Mouse (Mus musculus) liver, embryonic 16.5 days (tissue): ENCODE data around the gene Gm4175. TPM values are rescaled to one million over a fixed set of nuclear protein-coding genes. Genes with fewer than 3 reads are reported as not detected.
"Not testable (repeated sequence)": the region's sequence is repeated elsewhere in the genome, so short reads cannot be mapped to it uniquely, and the experiment has no call there.

Source experiments
- ATAC-seq: fragments of 200-750 bp; cut with Nextera tagmentation; 2 replicates; pipeline ENCODE4 v1.8.0; 2017; ENCODE audit warnings: low read depth, mild to moderate bottlenecking, moderate number of reproducible peaks, moderate library complexity
- H3K27ac ChIP-seq: fragments of 300-500 bp; sonication (generic); 2 replicates; pipeline ENCODE4 v1.5.1; 2014; ENCODE audit warnings: mild to moderate bottlenecking, low read length
- H3K27me3 ChIP-seq: fragments of 300-500 bp; sonication (generic); 2 replicates; pipeline ENCODE4 v1.6.1; 2014; ENCODE audit warnings: low read depth, low read length, mixed read lengths; ENCODE audit not compliant: control insufficient read depth, insufficient read depth
- H3K36me3 ChIP-seq: fragments of 300-500 bp; sonication (generic); 2 replicates; pipeline ENCODE4 v1.6.1; 2014; ENCODE audit warnings: mild to moderate bottlenecking; ENCODE audit not compliant: control insufficient read depth, insufficient read depth
- H3K4me1 ChIP-seq: fragments of 300-500 bp; sonication (generic); 2 replicates; pipeline ENCODE4 v1.6.1; 2014; ENCODE audit warnings: low read depth, low read length, mixed read lengths; ENCODE audit not compliant: control insufficient read depth
- H3K4me2 ChIP-seq: fragments of 300-500 bp; sonication (generic); 2 replicates; pipeline ENCODE4 v1.6.1; 2014; ENCODE audit warnings: low read depth, low read length, mixed read lengths
- H3K4me3 ChIP-seq: fragments of 300-500 bp; sonication (generic); 2 replicates; pipeline ENCODE4 v1.5.1; 2014; ENCODE audit warnings: low read depth, mild to moderate bottlenecking, low read length
- H3K9ac ChIP-seq: fragments of 300-500 bp; sonication (generic); 2 replicates; pipeline ENCODE4 v1.6.1; 2014; ENCODE audit warnings: low read depth, low read length
- H3K9me3 ChIP-seq: fragments of 300-500 bp; sonication (generic); replicated peaks from 2 replicates; pipeline ENCODE4 v1.6.1; 2016; ENCODE audit warnings: low read length; ENCODE audit not compliant: control insufficient read depth
- WGBS: fragments of 180-500 bp; shearing (Covaris S2); extraction: QIAGEN DNeasy Blood & Tissue Kit; methylation state at CpG from one replicate; pipeline ENCODE4 v1.1.7; 2014; ENCODE audit not compliant: insufficient replicate concordance; 5-methylcytosine and 5-hydroxymethylcytosine counted together
- polyA plus RNA-seq: library from polyadenylated mRNA; unstranded; fragments of >200 nt; fragmentation: Nextera tagmentation; extraction: Ambion mirVana; gene quantifications from 2 replicates; pipeline ENCODE4 v1.2.1, GENCODE M21; 2015

The Gm4175 gene
- not detected in 2 replicates for polyA plus RNA-seq

GRCm38 (mm10) chr7:21761375-21761774 is at the start of gene Gm4175:
Gm4175 (minus strand) TSS chr7:21761475.
- not testable (repeated sequence) for ATAC-seq, H3K27ac ChIP-seq, H3K4me3 ChIP-seq, H3K9me3 ChIP-seq, H3K4me1 ChIP-seq, H3K27me3 ChIP-seq, H3K9ac ChIP-seq, H3K4me2 ChIP-seq, H3K36me3 ChIP-seq
- no CpG with 5 or more reads among the region's 5 CpGs for WGBS

- not testable (repeated sequence) for H3K27me3 ChIP-seq, H3K9ac ChIP-seq, ATAC-seq, H3K27ac ChIP-seq, H3K4me2 ChIP-seq, H3K36me3 ChIP-seq, H3K9me3 ChIP-seq, H3K4me3 ChIP-seq, H3K4me1 ChIP-seq
- WGBS: no CpG with 5 or more reads among the region's 3 CpGs
Observed at GRCm38 (mm10) chr7:21796628-21797027, 35.4 kb upstream of the Gm4175 start, which contains the start of gene Gm4177. Gm4177 (minus strand) TSS chr7:21796728.

Other genes starting within 250 kb of the Gm4175 start
- not detected in 2 replicates for gene Vmn1r130, start 249.7 kb downstream of the Gm4175 start, polyA plus RNA-seq
- not detected in 2 replicates for gene Vmn1r131, start 215.4 kb downstream of the Gm4175 start, polyA plus RNA-seq
- not detected in 2 replicates for gene Vmn1r132, start 147.4 kb downstream of the Gm4175 start, polyA plus RNA-seq
- gene Gm4177, start 35.3 kb upstream of the Gm4175 start, polyA plus RNA-seq: not detected in 2 replicates
- not detected in 2 replicates for gene Vmn1r135, start 70.9 kb upstream of the Gm4175 start, polyA plus RNA-seq
- not detected in 2 replicates for gene Gm5725, start 82.8 kb upstream of the Gm4175 start, polyA plus RNA-seq
- gene Gm5891, start 159.8 kb upstream of the Gm4175 start, polyA plus RNA-seq: not detected in 2 replicates
- not detected in 2 replicates for gene Vmn1r137, start 233.1 kb upstream of the Gm4175 start, polyA plus RNA-seq